Mouse (Mus musculus): Measurements from ENCODE around the gene Isoc2a. TPM values are rescaled to one million over a fixed set of nuclear protein-coding genes. Genes with fewer than 3 reads are reported as not detected.

Isoc2a gene
- polyA plus RNA-seq, 1 experiment from 2014 or later: 0.53 TPM

- Histone ChIP-seq H3K4me3 (ENCODE audit: low read depth, low read length) (no peak overlapping the region), H3K9me3 (ENCODE audit: low read length) (no peaks in the 10 kb centered on the region), H3K4me1 (ENCODE audit: insufficient read depth, low read depth, low read length) (peaks cover 9% of the 10 kb centered on the region), H3K27me3 (replicated peaks; ENCODE audit: insufficient read depth, low read length) (no peaks in the 10 kb centered on the region), H3K4me2 (replicated peaks; ENCODE audit: low read depth, low read length) (no peak overlapping the region), H3K9ac (replicated peaks; ENCODE audit: low read depth) (no peak overlapping the region), H3K27ac (ENCODE audit: low read length) (peak overlapping the region; percentile 72), H3K36me3 (ENCODE audit: insufficient read depth, low read length) (no peaks in the 10 kb centered on the region)
- 62% methylated on average over 7 of the region's 7 CpGs for WGBS
- ATAC-seq (no peak), DNase-seq (ENCODE audit: low spot score) (peak; percentile 14)
- TF ChIP-seq CTCF (IDR thresholded peaks at IDR 0.05): no peak
- TF ChIP-seq EP300 (IDR thresholded peaks at IDR 0.05): no peak
Measured at GRCm38 (mm10) chr7:4863541-4864080, 13.3 kb upstream of the Isoc2a start.

GRCm38 (mm10) chr7:4864130-4864845 lies 12.7 kb upstream of the Isoc2a start:
- no peak overlapping the region for H3K9ac ChIP-seq (replicated peaks; ENCODE audit: low read depth)
- peak overlapping the region; percentile 72; the same call in 1 of the 2 replicates for H3K27ac ChIP-seq (ENCODE audit: low read length)
- DNase-seq (ENCODE audit: low spot score): no peak
- TF ChIP-seq CTCF (IDR thresholded peaks at IDR 0.05) (no peak), EP300 (IDR thresholded peaks at IDR 0.05) (no peak)
- no peaks in the 10 kb centered on the region for H3K9me3 ChIP-seq (ENCODE audit: low read length)
- H3K27me3 ChIP-seq (replicated peaks; ENCODE audit: insufficient read depth, low read length): no peaks in the 10 kb centered on the region
- ATAC-seq: no peak
- H3K4me1 ChIP-seq (ENCODE audit: insufficient read depth, low read depth, low read length): peaks cover 9% of the 10 kb centered on the region
- no peaks in the 10 kb centered on the region for H3K36me3 ChIP-seq (ENCODE audit: insufficient read depth, low read length)
- H3K4me2 ChIP-seq (replicated peaks; ENCODE audit: low read depth, low read length): no peak overlapping the region
- H3K4me3 ChIP-seq (ENCODE audit: low read depth, low read length): no peak overlapping the region
- WGBS: 70% methylated on average over 5 of the region's 5 CpGs

GRCm38 (mm10) chr7:4865090-4865489 lies 11.9 kb upstream of the Isoc2a start:
- WGBS: 66% methylated on average over 5 of the region's 5 CpGs

GRCm38 (mm10) chr7:4865579-4866493 lies 11.1 kb upstream of the Isoc2a start:
- peak; percentile 33; the same call in 1 of the 2 replicates for TF ChIP-seq EP300 (IDR thresholded peaks at IDR 0.05)
- TF ChIP-seq CTCF (IDR thresholded peaks at IDR 0.05): no peak
- H3K4me2 ChIP-seq (replicated peaks; ENCODE audit: low read depth, low read length): peak overlapping the region; percentile 64
- no peaks in the 10 kb centered on the region for H3K27me3 ChIP-seq (replicated peaks; ENCODE audit: insufficient read depth, low read length)
- 4% methylated on average over 40 of the region's 40 CpGs for WGBS
- peaks cover 9% of the 10 kb centered on the region for H3K4me1 ChIP-seq (ENCODE audit: insufficient read depth, low read depth, low read length)
- peak overlapping the region; percentile 42 for H3K4me3 ChIP-seq (ENCODE audit: low read depth, low read length)
- peak overlapping the region; percentile 54 for H3K9ac ChIP-seq (replicated peaks; ENCODE audit: low read depth)
- H3K9me3 ChIP-seq (ENCODE audit: low read length): no peaks in the 10 kb centered on the region
- peak; percentile 99 for DNase-seq (ENCODE audit: low spot score)
- H3K27ac ChIP-seq (ENCODE audit: low read length): peak overlapping the region; percentile 80
- peak; percentile 99 for ATAC-seq
- no peaks in the 10 kb centered on the region for H3K36me3 ChIP-seq (ENCODE audit: insufficient read depth, low read length)

More at GRCm38 (mm10) chr7:4865090-4865489, 11.9 kb upstream of the Isoc2a start:
- TF ChIP-seq CTCF (IDR thresholded peaks at IDR 0.05) (peak; percentile 69), EP300 (IDR thresholded peaks at IDR 0.05) (no peak)
- 0 out of 2 replicates have a peak overlapping the region, but pooled peaks have one; percentile 70 for H3K27ac ChIP-seq (ENCODE audit: low read length)
- DNase-seq (ENCODE audit: low spot score) (peak; percentile 61), ATAC-seq (no peak)
- H3K9ac ChIP-seq (replicated peaks; ENCODE audit: low read depth): no peak overlapping the region
- H3K9me3 ChIP-seq (ENCODE audit: low read length): no peaks in the 10 kb centered on the region
- H3K27me3 ChIP-seq (replicated peaks; ENCODE audit: insufficient read depth, low read length): no peaks in the 10 kb centered on the region
- H3K36me3 ChIP-seq (ENCODE audit: insufficient read depth, low read length): no peaks in the 10 kb centered on the region
- peaks cover 9% of the 10 kb centered on the region for H3K4me1 ChIP-seq (ENCODE audit: insufficient read depth, low read depth, low read length)
- 0 out of 2 replicates have a peak overlapping the region, but pooled peaks have one; percentile 42 for H3K4me3 ChIP-seq (ENCODE audit: low read depth, low read length)
- peak overlapping the region; percentile 64 for H3K4me2 ChIP-seq (replicated peaks; ENCODE audit: low read depth, low read length)

GRCm38 (mm10) chr7:4866631-4867180 lies 10.2 kb upstream of the Isoc2a start:
- no peaks in the 10 kb centered on the region for H3K27me3 ChIP-seq (replicated peaks; ENCODE audit: insufficient read depth, low read length)
- peak overlapping the region; percentile 54 for H3K9ac ChIP-seq (replicated peaks; ENCODE audit: low read depth)
- peak overlapping the region; percentile 64 for H3K4me2 ChIP-seq (replicated peaks; ENCODE audit: low read depth, low read length)
- ATAC-seq: no peak
- no peaks in the 10 kb centered on the region for H3K36me3 ChIP-seq (ENCODE audit: insufficient read depth, low read length)
- peak overlapping the region; percentile 42 for H3K4me3 ChIP-seq (ENCODE audit: low read depth, low read length)
- peak overlapping the region; percentile 80 for H3K27ac ChIP-seq (ENCODE audit: low read length)
- peak; percentile 60 for DNase-seq (ENCODE audit: low spot score)
- H3K9me3 ChIP-seq (ENCODE audit: low read length): no peaks in the 10 kb centered on the region
- peaks cover 9% of the 10 kb centered on the region for H3K4me1 ChIP-seq (ENCODE audit: insufficient read depth, low read depth, low read length)
- 20% methylated on average over 10 of the region's 10 CpGs for WGBS
- no peak for TF ChIP-seq CTCF (IDR thresholded peaks at IDR 0.05)
- no peak for TF ChIP-seq EP300 (IDR thresholded peaks at IDR 0.05)

Measured in lung, postnatal 0 days (tissue).